Mouse (Mus musculus) regulatory T cell (primary cell): ENCODE data around the gene Rnf126.

ENCODE experiments used
- in situ Hi-C: fragments of 300-600 bp; cut with MboI, MseI; formaldehyde crosslinking; loops from one replicate; pipeline ENCODE4 v1.15.1; 2025; ENCODE audit warnings: high pct_unique_total_duplicates

The Rnf126 gene

DNA sequence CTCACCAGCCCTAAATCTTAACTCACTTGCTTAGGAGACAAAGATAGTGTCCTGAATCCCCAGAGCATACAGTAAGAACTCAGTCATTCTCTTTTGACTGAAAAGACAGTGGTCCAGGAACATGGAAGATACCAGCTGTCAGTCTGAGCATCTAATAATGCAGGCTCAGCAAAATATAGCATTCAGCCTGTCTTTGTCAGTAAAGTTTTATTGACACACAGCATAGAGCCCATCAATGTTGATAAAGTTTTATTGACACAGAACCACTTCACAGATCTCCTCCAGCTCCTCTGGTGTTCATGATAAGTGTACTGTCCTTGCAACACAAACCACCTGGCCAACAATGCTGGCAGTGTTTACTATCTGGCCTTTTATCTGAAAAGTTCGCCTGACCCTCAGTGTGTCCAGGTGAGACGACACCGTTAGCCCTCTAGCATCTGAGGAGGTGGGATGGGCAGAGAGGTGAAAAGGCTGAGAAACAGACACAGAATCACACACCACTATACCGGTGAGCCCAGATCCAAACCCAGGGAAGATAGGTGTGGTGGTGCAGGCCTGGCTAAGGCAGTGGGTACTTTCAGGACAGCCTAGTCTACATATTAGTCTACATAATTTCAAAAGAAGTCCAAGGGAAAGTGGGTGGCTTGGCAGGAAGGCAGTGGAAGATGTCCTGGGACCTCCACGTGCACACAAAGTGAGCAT lies 25.7 kb upstream of the Rnf126 start:
- in situ Hi-C loops = no loop called here

DNA sequence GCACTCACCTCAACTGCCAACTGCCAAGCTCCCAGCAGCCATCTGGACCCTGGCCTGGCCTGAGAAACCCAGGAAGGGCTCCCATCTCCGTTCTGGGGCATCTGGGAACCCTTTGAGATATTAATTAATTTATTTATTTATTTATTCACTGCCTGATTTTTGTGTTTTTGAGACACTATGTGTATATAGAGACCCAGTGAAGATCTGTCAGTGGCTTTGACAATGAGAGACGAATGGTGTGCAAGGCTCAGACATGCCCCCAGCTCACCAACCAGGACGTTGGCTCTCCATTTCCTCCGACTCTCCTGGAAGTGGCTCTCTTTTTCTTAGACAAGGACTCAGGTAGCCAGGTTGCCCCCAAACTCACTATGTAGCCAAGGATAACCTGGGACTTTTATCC lies 24.1 kb upstream of the Rnf126 start, which contains the start of gene Prss57:
Gene Prss57 (minus strand): TSS at position 101 of the 400 bp plus-strand sequence.
- in situ Hi-C loops = no loop called here

DNA sequence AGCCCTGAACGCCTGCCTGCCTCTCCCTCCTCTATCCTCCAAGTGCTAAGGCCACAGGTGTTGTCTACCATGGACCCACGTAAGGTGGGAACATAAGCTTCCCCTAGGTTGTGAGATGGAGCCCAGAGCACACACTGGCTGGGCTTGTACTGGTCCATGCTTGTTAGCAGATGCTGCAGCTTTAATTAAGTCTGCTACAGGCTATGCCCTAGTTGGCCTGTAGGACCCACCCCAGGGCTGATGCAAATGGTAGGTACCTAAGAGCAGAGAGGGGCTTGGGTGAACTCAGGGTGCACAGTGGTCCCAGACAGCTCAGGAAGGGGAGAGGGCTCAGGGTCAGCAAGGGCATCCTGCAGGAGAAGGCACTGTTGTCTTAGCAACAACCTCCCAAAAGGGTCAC lies 22.8 kb upstream of the Rnf126 start:
- in situ Hi-C loops = loop anchor here (5.0 kb wide), 1 partner anchor 77 kb away; no protein-coding TSS in a partner anchor

DNA sequence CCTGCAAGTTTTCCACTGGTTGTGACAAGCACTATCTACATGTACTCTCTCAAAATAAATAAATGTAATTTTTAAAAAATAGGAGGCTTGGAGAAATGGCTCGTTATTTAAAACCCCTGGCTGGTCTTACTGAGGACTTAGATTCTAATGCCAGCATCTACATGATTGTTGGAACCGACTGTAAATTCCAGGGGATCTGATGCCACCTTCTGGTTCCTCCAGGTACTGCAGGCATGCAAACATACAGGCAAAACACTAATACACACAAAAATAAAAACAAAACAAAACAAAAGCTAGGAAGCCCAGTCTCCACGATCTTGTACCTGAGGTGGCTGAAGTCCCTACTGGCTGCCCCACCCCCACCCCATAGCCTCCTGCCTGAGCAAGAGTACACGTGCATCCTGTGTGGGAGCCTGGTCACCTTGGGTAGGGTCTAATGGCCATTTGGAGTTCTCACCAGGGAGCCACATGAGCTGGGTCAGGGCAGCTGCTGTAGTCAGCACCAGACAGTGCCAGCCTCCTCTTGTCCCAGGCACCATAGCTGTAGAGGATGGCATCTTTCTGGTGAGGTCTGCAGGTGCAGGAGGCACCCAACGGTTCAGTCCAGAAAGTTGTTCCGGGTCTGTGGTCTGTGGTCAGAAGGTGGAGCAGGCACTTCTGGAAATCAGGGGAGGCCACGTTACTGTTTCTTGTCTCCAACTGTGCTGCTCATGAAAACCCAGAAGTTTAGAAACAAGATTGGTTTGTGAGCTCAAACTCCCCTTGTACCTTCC lies 21.8 kb upstream of the Rnf126 start:
- in situ Hi-C loops = loop anchor here (5.0 kb wide), 1 partner anchor 76 kb away; no protein-coding TSS in a partner anchor

DNA sequence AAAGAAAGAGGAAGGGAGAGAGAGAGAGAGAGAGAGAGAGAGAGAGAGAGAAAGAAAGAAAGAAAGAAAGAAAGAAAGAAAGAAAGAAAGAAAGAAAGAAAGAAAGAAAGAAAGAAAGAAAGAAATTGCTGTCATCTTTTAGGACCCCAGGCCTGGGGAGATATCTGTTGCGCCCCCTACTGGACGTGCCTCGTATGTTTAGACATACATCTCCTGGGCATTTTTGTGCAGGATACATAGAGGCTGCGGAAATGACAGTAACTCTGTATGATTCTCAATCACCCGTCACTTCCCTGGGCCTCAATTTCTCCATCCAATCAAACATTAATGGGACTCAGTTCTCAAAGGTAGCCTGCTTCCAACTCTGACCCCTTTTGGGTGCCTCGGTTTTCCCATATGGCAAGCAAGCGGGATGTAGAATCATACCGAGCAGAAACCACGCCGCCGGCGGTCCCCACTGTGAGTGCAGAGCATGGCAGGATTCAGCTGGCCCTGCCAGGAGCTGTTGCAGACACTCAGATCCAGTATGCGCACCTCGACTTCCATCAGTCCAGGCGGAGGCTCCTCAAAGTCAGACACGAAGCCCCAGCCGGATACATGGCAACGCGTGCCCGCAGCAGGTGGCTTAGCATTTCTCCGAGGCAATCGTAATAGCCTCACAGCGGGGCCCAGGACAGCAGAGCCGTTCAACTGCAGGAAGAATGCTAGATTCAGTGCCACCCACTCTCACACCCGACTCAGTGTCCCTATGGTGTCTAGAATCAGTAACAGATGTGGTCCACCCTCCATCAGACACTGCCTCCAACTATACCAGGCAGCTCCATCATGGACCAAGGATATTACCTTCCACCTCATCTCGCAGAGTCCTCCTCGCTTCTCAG lies 17.4 kb upstream of the Rnf126 start:
- in situ Hi-C loops = loop anchor here (5.0 kb wide), 1 partner anchor 92 kb away; no protein-coding TSS in a partner anchor

DNA sequence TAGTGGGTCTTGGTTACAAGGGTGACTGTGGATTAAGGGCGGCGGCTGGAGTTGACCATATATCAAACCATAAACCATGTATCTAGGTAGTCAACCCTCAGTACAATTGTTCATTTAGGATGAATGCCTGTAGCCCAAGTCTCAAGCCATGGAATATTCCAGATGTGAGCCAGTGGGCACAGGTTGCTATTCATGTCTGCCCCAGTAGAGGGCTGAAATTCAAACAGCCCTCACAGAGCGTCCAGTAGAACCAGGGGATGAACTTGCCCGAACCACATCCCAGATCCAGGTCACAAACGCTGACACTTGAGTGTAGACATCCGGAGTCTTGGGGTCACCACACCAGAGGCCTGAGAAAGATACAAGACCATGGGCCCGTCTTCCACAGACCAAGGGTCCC lies 16.3 kb upstream of the Rnf126 start:
- in situ Hi-C loops = loop anchor here (5.0 kb wide), 1 partner anchor 91 kb away; no protein-coding TSS in a partner anchor

DNA sequence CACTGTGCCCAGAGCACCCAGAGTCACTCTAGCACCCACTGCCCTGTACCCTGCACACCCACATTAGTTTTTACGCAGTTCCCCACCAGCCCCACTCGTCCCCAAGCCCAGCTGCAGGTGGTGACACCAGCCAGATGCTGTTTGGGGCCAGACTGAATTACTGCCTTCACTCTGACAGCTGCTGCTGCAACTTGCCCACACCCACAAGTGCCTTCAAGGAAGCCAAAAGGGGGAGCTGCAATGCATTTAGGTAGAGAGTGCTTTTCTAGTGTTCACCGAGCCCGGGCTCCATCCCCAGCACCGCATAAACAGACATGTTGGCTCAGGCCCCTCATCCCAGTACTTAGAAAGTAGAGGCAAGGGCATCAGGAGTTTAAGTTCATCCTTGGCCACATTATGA lies 15.2 kb upstream of the Rnf126 start:
- in situ Hi-C loops = loop anchor here (5.0 kb wide), 1 partner anchor 90 kb away; no protein-coding TSS in a partner anchor

DNA sequence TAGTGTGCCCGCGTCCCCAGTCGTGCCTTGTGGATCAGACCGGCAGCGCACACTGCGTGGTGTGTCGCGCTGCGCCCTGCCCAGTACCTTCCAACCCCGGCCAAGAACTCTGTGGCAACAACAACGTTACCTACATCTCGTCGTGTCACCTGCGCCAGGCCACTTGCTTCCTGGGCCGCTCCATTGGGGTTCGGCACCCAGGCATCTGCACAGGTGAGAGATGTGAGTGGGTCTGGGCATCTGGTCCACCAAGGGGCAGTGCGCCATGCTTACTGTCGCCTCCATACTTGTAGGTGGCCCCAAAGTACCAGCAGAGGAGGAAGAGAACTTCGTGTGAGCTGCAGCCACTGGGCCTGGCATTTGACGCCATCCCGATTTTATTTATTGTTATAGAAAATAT lies 14.4 kb upstream of the Rnf126 start:
- in situ Hi-C loops = loop anchor here (5.0 kb wide), 1 partner anchor 89 kb away; no protein-coding TSS in a partner anchor

DNA sequence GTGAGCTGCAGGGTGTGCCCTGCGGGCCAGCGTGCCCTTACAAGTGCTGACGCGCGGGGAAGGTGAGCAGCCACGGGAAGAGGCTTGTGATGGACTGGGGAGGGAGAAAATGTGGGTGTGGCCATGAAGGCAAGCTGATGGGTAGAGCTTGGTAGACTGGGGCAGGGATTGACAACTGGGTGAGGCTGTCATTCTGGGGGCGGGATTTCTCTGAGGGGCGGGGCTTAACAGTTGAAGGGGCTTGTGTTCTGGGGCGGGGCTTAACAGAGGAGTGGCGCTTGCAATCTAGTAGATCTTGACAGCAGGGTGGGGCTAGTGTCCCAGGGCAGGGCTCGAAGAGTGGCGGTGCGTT lies 13.9 kb upstream of the Rnf126 start:
- in situ Hi-C loops = loop anchor here (5.0 kb wide), 1 partner anchor 88 kb away; no protein-coding TSS in a partner anchor

DNA sequence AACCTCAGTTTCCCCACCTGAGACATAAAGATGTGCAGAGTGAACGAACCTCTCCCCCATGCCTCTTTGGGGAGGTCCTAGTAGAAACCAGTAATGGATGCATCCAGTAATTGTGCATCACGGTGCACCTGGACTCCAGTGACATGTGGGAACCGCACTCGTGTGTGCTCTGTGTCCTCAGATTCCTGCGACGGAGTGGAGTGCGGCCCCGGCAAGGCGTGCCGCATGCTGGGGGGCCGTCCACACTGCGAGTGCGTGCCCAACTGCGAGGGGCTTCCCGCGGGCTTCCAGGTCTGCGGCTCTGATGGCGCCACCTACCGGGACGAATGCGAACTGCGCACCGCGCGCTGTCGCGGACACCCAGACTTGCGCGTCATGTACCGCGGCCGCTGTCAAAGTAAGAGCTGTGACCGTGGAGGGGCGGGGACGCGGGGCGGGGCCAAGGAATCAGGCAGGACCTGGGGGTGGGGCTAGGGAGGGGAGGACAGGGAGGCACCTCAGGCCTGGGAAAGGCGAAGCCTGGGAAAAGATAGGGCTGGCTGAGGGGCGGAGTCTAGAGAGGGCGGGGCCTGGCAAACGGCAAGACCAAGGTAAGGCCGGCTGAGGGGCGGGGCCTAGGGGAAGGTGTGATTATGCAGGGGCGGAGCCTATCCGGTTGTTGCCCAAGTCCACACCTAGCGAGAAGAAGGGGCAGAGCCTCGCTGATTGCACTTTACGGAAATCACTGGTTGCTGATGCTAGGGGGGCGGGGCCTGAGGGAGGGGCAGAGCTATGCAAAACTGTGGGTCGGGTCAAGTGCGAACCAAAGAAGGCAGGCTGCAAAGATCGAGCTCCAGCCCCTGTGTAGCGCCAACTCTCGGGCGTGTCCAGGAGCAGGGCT lies 13.3 kb upstream of the Rnf126 start:
- in situ Hi-C loops = loop anchor here (5.0 kb wide), 1 partner anchor 88 kb away; no protein-coding TSS in a partner anchor

DNA sequence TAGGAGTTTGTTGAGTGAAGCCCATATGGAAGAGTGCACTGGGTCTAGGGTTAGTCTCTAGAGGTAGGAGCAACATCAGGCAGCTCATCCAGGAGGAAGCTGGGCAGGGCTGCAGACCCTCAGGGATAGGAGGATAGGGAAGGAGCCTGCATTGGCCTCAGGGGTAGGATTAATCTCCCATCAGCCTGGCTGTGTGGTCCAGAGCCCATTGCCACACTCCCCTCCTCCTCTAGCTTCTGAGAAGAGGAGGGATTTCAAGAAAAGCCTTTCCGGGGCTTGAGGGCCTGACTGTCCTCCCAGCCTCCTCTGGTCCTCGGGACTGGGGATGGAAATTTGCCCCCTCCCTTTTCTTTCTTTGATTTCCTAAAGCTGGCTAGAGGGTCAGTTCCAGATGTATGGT lies 12.4 kb upstream of the Rnf126 start:
- in situ Hi-C loops = no loop called here

DNA sequence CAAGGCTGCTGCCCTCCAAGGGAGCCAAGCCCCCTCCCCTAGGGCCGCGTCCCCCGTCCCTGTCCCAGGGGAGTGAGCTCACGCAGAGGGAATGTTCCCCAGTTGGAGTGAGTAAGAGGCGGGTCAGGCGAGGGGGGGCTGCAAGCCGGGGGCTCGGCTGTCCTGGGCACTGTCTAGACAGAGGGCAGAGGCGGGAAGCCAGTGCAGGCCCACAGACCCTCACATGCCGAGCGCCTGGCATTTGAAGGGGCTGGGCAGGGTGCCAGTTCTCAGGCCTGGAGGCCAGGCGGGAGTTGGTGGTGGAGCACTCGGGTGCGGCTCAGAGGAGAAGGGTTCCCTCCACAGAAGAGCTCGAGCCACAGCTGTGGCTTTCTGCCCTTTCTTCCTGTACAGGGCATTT lies 11.3 kb upstream of the Rnf126 start:
- in situ Hi-C loops = no loop called here

DNA sequence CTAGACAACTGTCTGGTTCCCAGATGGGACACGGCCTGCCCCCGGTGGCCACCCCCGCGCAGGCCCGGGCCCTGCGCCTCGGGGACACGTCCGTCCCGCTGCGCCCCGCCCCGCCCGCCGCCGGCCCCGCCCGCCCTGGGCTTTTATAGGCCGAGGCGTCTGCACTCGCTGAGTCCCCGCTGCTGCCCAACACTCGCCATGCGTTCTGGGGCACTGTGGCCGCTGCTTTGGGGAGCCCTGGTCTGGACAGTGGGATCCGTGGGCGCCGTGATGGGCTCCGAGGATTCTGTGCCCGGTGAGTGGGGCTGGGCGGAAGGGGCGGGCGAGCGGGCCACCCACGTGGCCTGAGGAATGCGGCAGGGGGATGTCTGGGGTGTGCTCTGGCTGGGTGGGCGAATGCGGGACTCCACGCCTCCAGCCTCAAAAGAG lies 10.4 kb upstream of the Rnf126 start, which contains the start of gene Fstl3:
Gene Fstl3 (plus strand): TSS at position 170 of the 429 bp plus-strand sequence.
- in situ Hi-C loops = no loop called here

DNA sequence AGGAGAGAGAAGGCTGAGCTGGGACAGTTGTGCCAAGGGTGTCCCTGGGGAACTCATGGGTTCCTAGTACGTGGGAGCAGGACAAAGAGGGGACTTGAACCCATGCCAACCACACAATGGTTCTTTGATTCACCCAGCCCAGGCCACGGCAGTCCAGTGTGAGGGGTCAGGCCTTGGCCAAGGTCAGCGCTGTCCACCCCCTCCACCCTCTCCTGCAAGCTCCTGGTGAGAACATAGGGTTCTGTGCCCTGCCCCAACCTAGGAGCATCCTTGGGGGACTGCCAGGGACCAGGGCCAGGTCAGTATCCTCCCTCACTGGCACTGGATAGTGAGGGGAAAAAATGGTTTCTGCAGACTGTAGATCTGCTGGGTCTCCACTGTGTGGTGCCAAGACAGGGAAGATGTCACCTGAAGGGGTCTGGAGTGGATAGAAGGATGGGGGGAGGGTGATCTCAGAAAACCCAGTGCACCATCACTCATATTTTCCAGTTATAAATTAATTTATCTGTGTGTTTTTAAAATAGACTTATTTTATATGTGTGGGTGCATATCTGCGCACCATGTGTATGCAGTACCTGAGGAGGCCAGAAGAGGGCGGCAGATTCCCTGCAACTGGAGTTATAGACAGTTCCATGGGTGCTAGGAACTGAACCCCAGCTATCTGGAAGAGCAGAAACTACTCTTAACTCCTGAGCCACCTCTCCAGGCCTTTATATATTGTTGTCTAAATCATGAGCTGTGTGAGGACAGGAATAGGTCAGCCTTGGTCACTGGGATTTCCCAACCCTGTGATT lies 7.9 kb upstream of the Rnf126 start:
- in situ Hi-C loops = no loop called here

DNA sequence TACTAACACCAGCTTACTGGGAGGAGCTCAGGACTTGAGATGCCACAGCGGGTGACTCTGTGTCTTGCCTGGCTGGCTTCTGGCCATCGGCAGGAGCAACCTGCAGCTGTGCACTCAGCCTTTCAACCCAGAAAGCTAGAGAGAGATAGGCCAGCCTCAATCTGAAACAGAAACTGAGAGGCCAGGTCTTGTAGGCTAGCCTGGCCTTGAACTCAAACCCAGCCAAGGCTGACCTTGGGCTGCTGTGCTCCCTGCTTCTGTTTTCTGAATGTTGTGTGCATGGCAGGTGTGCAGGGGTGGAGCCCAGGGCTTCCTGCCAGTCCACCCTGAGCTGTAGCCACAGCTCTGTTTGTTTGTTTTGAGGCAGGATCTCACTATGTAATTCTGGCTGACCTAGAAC lies 6.5 kb upstream of the Rnf126 start:
- in situ Hi-C loops = no loop called here

DNA sequence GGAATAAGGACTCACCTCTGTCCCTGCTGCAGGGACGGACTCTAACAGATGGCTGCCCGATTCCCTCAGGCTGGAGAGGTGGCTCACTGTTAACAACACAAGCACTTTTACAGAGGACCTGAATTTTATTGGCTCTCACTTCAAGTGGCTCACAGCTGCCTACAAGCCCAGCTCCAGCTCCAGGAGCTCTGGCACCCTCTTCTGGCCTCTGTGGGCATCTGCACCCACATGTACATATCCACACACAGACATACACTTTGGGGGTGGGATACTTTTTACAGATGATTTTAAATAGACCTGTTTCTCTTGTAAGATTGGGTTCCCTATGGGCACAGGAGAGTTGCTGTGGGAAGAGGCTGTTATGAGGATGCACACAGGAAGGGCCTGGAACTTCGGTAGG lies 5.6 kb upstream of the Rnf126 start:
- in situ Hi-C loops = no loop called here

DNA sequence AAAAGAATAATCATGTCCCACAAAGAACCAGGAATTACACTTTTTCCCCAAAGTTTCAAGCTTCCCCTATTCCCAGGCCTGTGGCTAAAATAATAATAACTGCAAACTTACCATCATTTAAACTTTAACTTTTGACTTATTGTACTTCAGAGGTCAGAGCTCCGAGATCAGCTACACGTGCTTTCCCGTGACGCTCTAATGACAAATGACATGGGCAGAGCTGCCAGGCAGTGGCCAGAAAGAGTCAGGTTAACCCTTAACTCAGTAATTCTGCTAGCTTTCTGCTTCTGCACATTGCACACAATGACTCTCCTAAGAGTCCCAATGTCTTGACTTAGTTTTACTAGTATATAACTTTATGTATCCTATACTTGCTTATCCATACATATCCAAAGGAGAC lies 2.6 kb upstream of the Rnf126 start:
- in situ Hi-C loops = no loop called here

DNA sequence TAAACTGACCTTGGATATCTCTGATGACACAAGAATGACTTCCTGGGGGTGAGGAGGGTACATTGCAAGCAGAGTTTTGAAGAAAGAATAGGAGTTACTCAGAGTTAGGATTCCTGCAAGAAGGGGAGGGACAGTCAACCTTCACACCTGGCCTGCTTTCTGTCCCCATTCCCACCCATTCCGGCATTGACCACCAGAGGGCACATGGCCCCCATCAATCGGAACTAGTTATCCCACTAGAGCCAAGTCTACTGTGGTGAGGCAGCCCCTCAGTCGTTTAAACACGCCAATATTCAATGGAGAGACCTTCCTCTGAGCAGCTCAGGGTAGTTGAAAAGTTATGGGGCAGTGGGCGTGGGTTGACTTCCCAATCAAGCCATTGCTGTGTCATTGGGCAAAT lies 1.6 kb upstream of the Rnf126 start:
- in situ Hi-C loops = no loop called here

DNA sequence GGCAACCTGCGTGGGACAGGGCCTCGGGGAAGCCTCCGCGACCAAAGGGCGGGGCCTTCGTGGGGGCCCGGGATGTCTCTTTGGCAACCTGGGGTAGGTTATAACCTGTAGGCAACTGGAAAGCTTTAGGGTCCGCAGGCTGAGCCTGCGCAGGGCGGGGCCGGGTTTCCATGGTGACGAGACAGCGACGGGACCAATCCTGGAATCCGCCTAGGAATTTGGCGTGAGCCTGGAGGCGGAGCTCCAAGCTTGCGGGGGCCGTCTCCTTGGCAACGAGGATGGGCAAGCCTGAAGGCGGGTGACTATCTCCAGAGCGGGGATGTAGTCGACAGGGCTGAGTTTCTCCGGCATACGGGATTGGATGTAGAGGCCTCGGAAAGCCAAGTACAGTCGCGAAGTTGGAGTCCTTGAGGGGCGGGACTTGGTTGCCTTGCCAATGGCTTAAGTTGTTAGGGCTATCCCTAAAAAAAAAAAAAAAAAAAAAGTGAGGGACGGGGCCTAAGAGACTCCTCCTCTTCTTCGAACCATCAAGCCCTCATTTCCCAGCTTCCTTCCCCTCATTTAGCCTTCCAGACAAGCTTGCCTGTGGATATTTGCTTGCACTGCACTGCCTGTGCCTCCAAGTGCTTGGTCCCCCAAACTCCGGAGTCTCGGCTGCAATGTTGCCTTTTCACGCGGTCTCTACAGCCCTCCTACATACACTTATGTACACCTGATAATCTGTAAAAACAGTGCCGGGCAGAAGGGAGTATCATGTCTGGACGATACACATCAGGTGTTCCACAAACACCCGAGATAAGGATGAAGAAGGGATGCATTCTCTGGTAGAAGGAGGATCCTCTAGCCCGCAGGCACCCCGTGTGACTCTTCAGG lies 856 bp upstream of the Rnf126 start:
- in situ Hi-C loops = no loop called here
